ENCODE assay signal across 13 mouse cellular contexts in genomic region chr7:92401001-92401688, GRCm38 (mm10).
DNase-seq lines count a peak whose midpoint lies in the region; ATAC-seq and TF ChIP-seq lines count a peak whose summit lies in the region.
"Had no signal": no experiment of that assay in that cellular context is flagged by ENCODE, and none has a peak within 500 bp of the region (broad histone marks: within the 10 kb centered on the region; RNA-seq: fewer than 3 reads in every experiment).

No protein-coding gene starts in this region.

- H3K27ac ChIP-seq in neural tube, embryonic 12.5 days: no peak overlapping the region
- H3K27ac ChIP-seq in hindbrain, embryonic 16.5 days (ENCODE audit: low read depth, low read length): peak overlapping the region; percentile 45; the same call in 1 of the 2 replicates
- 0 out of 2 replicates have a peak overlapping the region, but pooled peaks have one; percentile 13 for H3K27ac ChIP-seq in stomach, postnatal 0 days (replicated peaks)
- no peak overlapping the region for H3K27ac ChIP-seq in kidney, embryonic 14.5 days (ENCODE audit: low read depth, low read length)
- H3K27ac ChIP-seq: embryonic facial prominence, embryonic 12.5 days; liver, embryonic 13.5 days had no signal

- H3K4me3 ChIP-seq in neural tube, embryonic 12.5 days: no peak overlapping the region
- no peak overlapping the region for H3K4me3 ChIP-seq in hindbrain, embryonic 16.5 days (ENCODE audit: low read length)
- no peak overlapping the region for H3K4me3 ChIP-seq in stomach, postnatal 0 days (ENCODE audit: low read depth, low read length)
- no peak overlapping the region for H3K4me3 ChIP-seq in kidney, embryonic 14.5 days (ENCODE audit: low read length)
- H3K4me3 ChIP-seq: embryonic facial prominence, embryonic 12.5 days; liver, embryonic 13.5 days had no signal

- no peak overlapping the region for H3K4me2 ChIP-seq in neural tube, embryonic 12.5 days (replicated peaks)
- no peak overlapping the region for H3K4me2 ChIP-seq in hindbrain, embryonic 16.5 days (ENCODE audit: low read length)
- no peak overlapping the region for H3K4me2 ChIP-seq in stomach, postnatal 0 days (replicated peaks; ENCODE audit: low read depth)
- no peak overlapping the region for H3K4me2 ChIP-seq in kidney, embryonic 14.5 days (replicated peaks; ENCODE audit: low read depth, low read length)
- H3K4me2 ChIP-seq: embryonic facial prominence, embryonic 12.5 days; liver, embryonic 13.5 days had no signal

- 0 out of 2 replicates have a peak, but pooled peaks cover 6% of the 10 kb centered on the region for H3K4me1 ChIP-seq in neural tube, embryonic 12.5 days
- peaks cover 9% of the 10 kb centered on the region; the same call in 1 of the 2 replicates for H3K4me1 ChIP-seq in hindbrain, embryonic 16.5 days (ENCODE audit: control insufficient read depth, insufficient read depth, low read depth, low read length)
- H3K4me1 ChIP-seq in stomach, postnatal 0 days (replicated peaks; ENCODE audit: control insufficient read depth, insufficient read depth): no peaks in the 10 kb centered on the region
- H3K4me1 ChIP-seq in kidney, embryonic 14.5 days (ENCODE audit: control insufficient read depth, insufficient read depth, low read length): no peaks in the 10 kb centered on the region
- H3K4me1 ChIP-seq: embryonic facial prominence, embryonic 12.5 days; liver, embryonic 13.5 days had no signal

- no peaks in the 10 kb centered on the region for H3K27me3 ChIP-seq in neural tube, embryonic 12.5 days (replicated peaks)
- no peaks in the 10 kb centered on the region for H3K27me3 ChIP-seq in hindbrain, embryonic 16.5 days (replicated peaks; ENCODE audit: control insufficient read depth, insufficient read depth, low read length)
- H3K27me3 ChIP-seq in stomach, postnatal 0 days (ENCODE audit: control insufficient read depth, insufficient read depth, low read length): no peaks in the 10 kb centered on the region
- H3K27me3 ChIP-seq in kidney, embryonic 14.5 days (ENCODE audit: control insufficient read depth, insufficient read depth, low read length): no peaks in the 10 kb centered on the region
- H3K27me3 ChIP-seq: embryonic facial prominence, embryonic 12.5 days; liver, embryonic 13.5 days had no signal

- DNase-seq in cerebellum, adult 11-12 months: no peak
- DNase-seq in neural tube, embryonic 10.5 days (ENCODE audit: extremely low spot score, low spot score): no peak
- no peak for DNase-seq in stomach, postnatal 0 days (ENCODE audit: low spot score)
- DNase-seq in heart, postnatal 14 days: no peak
- DNase-seq: adrenal gland, postnatal 14 days; kidney, adult 18-20 months; liver, embryonic 13.5 days; lung, postnatal 36 days had no signal

- WGBS in neural tube, embryonic 12.5 days: 57% methylated on average over 4 of the region's 4 CpGs
- 26% methylated on average over 4 of the region's 4 CpGs for WGBS in hindbrain, embryonic 16.5 days
- 41% methylated on average over 4 of the region's 4 CpGs for WGBS in stomach, postnatal 0 days
- 71% methylated on average over 4 of the region's 4 CpGs for WGBS in kidney, embryonic 14.5 days

- no peak for TF ChIP-seq EP300 in stomach, postnatal 0 days (optimal IDR thresholded peaks at IDR 0.05)

- H3K36me3 ChIP-seq in neural tube, embryonic 12.5 days: no peaks in the 10 kb centered on the region
- H3K36me3 ChIP-seq in hindbrain, embryonic 16.5 days (ENCODE audit: control insufficient read depth, insufficient read depth, low read length): no peaks in the 10 kb centered on the region
- no peaks in the 10 kb centered on the region for H3K36me3 ChIP-seq in stomach, postnatal 0 days (ENCODE audit: control insufficient read depth, insufficient read depth, low read length)
- H3K36me3 ChIP-seq in kidney, embryonic 14.5 days (ENCODE audit: control insufficient read depth, insufficient read depth, low read length): no peaks in the 10 kb centered on the region
- H3K36me3 ChIP-seq: embryonic facial prominence, embryonic 12.5 days; liver, embryonic 13.5 days had no signal

- intact Hi-C loops in heart, postnatal 14 days (cut with DNase I): no loop called here

- no peak for TF ChIP-seq CTCF in stomach, postnatal 0 days (IDR thresholded peaks at IDR 0.05; ENCODE audit: low read depth)

- peak; percentile 56; the same call in 1 of the 2 replicates for ATAC-seq in cerebellum, adult (ENCODE audit: insufficient number of reproducible peaks, low FRiP score, low TSS enrichment)
- peak; percentile 55; the same call in 1 of the 2 replicates for ATAC-seq in neural tube, embryonic 12.5 days (ENCODE audit: low FRiP score, low read depth)
- peak; percentile 63 for ATAC-seq in hindbrain, embryonic 16.5 days
- no peak for ATAC-seq in stomach, postnatal 0 days (ENCODE audit: low FRiP score, low TSS enrichment)
- ATAC-seq in kidney, embryonic 14.5 days (ENCODE audit: low FRiP score, low TSS enrichment): no peak

- H3K9ac ChIP-seq in neural tube, embryonic 12.5 days: no peak overlapping the region
- no peak overlapping the region for H3K9ac ChIP-seq in hindbrain, embryonic 16.5 days (ENCODE audit: low read depth, low read length)
- H3K9ac ChIP-seq in stomach, postnatal 0 days (ENCODE audit: low read length): no peak overlapping the region
- H3K9ac ChIP-seq in kidney, embryonic 14.5 days (ENCODE audit: low read depth, low read length): no peak overlapping the region
- H3K9ac ChIP-seq: embryonic facial prominence, embryonic 12.5 days; liver, embryonic 13.5 days had no signal

- no peaks in the 10 kb centered on the region for H3K9me3 ChIP-seq in neural tube, embryonic 12.5 days
- H3K9me3 ChIP-seq in hindbrain, embryonic 16.5 days (ENCODE audit: control insufficient read depth, low read length): no peaks in the 10 kb centered on the region
- H3K9me3 ChIP-seq in stomach, postnatal 0 days (ENCODE audit: control insufficient read depth, low read length): no peaks in the 10 kb centered on the region
- no peaks in the 10 kb centered on the region for H3K9me3 ChIP-seq in kidney, embryonic 14.5 days (ENCODE audit: control insufficient read depth, low read length)
- H3K9me3 ChIP-seq: embryonic facial prominence, embryonic 12.5 days; liver, embryonic 13.5 days had no signal

Comparison
In these comparisons a context has a peak if more than half of its experiments do, and no peak if none do; other contexts are left out.
1. ATAC-seq: peak in cerebellum, adult (single experiment), neural tube, embryonic 12.5 days (single experiment) and hindbrain, embryonic 16.5 days (single experiment); none in stomach, postnatal 0 days (single experiment) and kidney, embryonic 14.5 days (single experiment).
2. H3K27ac ChIP-seq: peak in hindbrain, embryonic 16.5 days (single experiment) and stomach, postnatal 0 days (single experiment); none in neural tube, embryonic 12.5 days (single experiment) and kidney, embryonic 14.5 days (single experiment).